Mouse (Mus musculus) ES-Bruce4 (cell line): Measurements from ENCODE around the gene Hid1.

Source experiments
- CTCF ChIP-seq: IDR thresholded peaks from one replicate; pipeline ENCODE4 v1.8.1; 2011; ENCODE audit warnings: low read depth, low read length
- EP300 ChIP-seq: IDR thresholded peaks from 2 replicates; pipeline ENCODE4 v1.6.1; 2011; ENCODE audit warnings: low read depth, low read length; ENCODE audit not compliant: insufficient read depth
- POLR2A ChIP-seq: IDR thresholded peaks from one replicate; pipeline ENCODE4 v1.8.1; 2011; ENCODE audit warnings: low read length; ENCODE audit not compliant: insufficient read depth

DNA sequence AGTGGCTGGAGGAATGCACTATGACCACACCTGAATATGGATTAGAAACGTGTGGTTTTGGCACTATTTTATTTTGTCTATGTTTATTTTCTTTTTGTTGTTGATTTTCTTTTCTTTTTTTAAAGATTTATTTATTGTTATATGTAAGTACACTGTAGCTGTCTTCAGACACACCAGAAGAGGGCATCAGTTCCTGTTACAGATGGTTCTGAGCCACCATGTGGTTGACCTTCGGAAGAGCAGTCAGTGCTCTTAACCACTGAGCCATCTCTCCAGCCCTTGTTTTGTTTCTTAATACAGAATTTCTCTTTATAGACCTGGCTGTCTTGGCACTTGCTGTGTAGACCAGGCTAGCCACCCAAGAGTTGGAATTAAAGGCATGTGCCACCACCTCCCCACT is 5.2 kb upstream of the Hid1 start:
- TF ChIP-seq EP300 (no peak), CTCF (no peak), POLR2A (no peak)
